ENCODE assay signal across 33 mouse cellular contexts in genomic region chr10:16685352-16685751, GRCm38 (mm10).
"Had no signal": no experiment of that assay in that cellular context is flagged by ENCODE, and none has a peak within 500 bp of the region (broad histone marks: within the 10 kb centered on the region; RNA-seq: fewer than 3 reads in every experiment).

No protein-coding gene starts in this region.

- H3K9ac ChIP-seq: heart, embryonic 12.5 days; heart, embryonic 13.5 days; heart, embryonic 15.5 days; hindbrain, embryonic 12.5 days; hindbrain, embryonic 13.5 days; hindbrain, embryonic 14.5 days; hindbrain, embryonic 15.5 days; kidney, embryonic 15.5 days had no signal

- DNase-seq: heart, postnatal 10 days; heart, postnatal 14 days; heart, postnatal 36 days; heart, postnatal 4 days; kidney, adult 11 months; kidney, adult 18-20 months; kidney, adult 2 months; kidney, adult 8-10 months; kidney, adult 9 months; kidney, postnatal 10 days; kidney, postnatal 14 days; kidney, postnatal 25 days; kidney, postnatal 36 days; kidney, postnatal 4 days; layer of hippocampus, adult 9-11 months; layer of hippocampus, postnatal 36 days had no signal

- H3K27ac ChIP-seq: heart, embryonic 10.5 days; heart, embryonic 13.5 days; heart, embryonic 15.5 days; hindbrain, embryonic 10.5 days; hindbrain, embryonic 12.5 days; hindbrain, embryonic 13.5 days; hindbrain, embryonic 14.5 days; hindbrain, embryonic 15.5 days; hindbrain, postnatal 0 days; kidney, embryonic 15.5 days; kidney, postnatal 0 days; layer of hippocampus, adult 2 months; left cerebral cortex, adult 2 months had no signal

- H3K4me3 ChIP-seq: heart, embryonic 10.5 days; heart, embryonic 12.5 days; heart, embryonic 13.5 days; heart, embryonic 15.5 days; hindbrain, embryonic 10.5 days; hindbrain, embryonic 12.5 days; hindbrain, embryonic 13.5 days; hindbrain, embryonic 15.5 days; kidney, embryonic 15.5 days; layer of hippocampus, adult 2 months; left cerebral cortex, adult 2 months had no signal

- H3K9me3 ChIP-seq: heart, embryonic 10.5 days; heart, embryonic 12.5 days; heart, embryonic 13.5 days; heart, embryonic 15.5 days; hindbrain, embryonic 10.5 days; hindbrain, embryonic 12.5 days; hindbrain, embryonic 13.5 days; hindbrain, embryonic 15.5 days; kidney, embryonic 15.5 days had no signal

- H3K36me3 ChIP-seq: heart, embryonic 10.5 days; heart, embryonic 12.5 days; heart, embryonic 13.5 days; heart, embryonic 15.5 days; hindbrain, embryonic 10.5 days; hindbrain, embryonic 12.5 days; hindbrain, embryonic 13.5 days; hindbrain, embryonic 15.5 days; kidney, embryonic 15.5 days had no signal

- H3K4me1 ChIP-seq: heart, embryonic 10.5 days; heart, embryonic 12.5 days; heart, embryonic 13.5 days; heart, embryonic 15.5 days; hindbrain, embryonic 10.5 days; hindbrain, embryonic 12.5 days; hindbrain, embryonic 13.5 days; hindbrain, embryonic 15.5 days; kidney, embryonic 15.5 days had no signal

- ATAC-seq: hindbrain, embryonic 16.5 days; hindbrain, postnatal 0 days; inflammation-experienced regulatory T-cells, adult 6 months had no signal

- H3K4me2 ChIP-seq: heart, embryonic 11.5 days; heart, embryonic 12.5 days; heart, embryonic 13.5 days; heart, embryonic 15.5 days; hindbrain, embryonic 12.5 days; hindbrain, embryonic 13.5 days; hindbrain, embryonic 14.5 days; hindbrain, embryonic 15.5 days; kidney, embryonic 15.5 days had no signal

- H3K27me3 ChIP-seq: heart, embryonic 12.5 days; heart, embryonic 13.5 days; heart, embryonic 15.5 days; hindbrain, embryonic 12.5 days; hindbrain, embryonic 13.5 days; hindbrain, embryonic 15.5 days; kidney, embryonic 15.5 days had no signal
